Mouse (Mus musculus) ZHBTc4 (cell line): ENCODE results near the gene Vmn1r197.
"Not testable (repeated sequence)": the region's sequence is repeated elsewhere in the genome, so short reads cannot be mapped to it uniquely, and the experiment has no call there.

ENCODE experiments used
- DNase-seq: peaks from one replicate; pipeline ENCODE4 v3.0.0-alpha.2; 2011; ENCODE audit warnings: low read depth, low spot score

The Vmn1r197 gene

DNA sequence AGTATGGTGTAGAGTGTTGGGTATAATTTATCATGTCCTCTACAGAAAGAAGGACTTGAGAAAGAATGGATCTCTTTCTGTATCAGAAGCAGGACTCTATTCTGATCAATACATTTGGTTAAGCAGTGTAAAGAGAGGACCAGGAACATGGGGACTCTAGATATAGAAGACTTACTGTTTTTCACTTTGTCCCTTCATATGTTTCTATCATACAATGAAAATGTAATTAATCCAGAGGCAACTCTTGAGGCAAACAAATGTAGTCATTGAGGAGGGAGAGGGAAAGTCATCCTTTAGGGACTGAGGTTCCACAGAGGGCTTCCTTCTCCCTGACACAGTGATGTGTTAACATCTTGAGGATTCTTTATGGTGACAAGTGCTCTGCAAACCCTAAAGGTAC lies at the start of gene Vmn1r197:
Gene Vmn1r197 (plus strand): TSS at position 301 of the 400 bp plus-strand sequence.
- DNase-seq: no peak

DNA sequence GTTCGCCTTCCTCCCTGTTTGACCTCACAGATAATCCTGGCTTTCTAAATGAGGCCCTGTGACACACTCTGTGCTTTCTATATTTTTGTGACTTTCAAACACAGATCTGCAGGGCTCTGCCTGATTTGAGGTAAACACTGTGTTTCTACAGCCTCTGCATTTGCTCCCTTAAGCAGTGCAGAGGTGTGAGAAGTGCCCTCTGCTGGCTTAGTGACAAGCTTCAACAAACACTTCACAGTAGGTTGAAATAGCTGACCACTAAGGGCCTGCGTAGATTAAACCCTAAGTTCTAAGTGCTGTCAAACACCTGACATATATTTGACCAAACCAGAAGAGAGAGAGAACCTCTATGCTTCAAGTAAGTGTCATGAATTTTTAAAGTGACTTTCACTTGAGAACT lies 39.8 kb upstream of the Vmn1r197 start:
- no peak for DNase-seq

DNA sequence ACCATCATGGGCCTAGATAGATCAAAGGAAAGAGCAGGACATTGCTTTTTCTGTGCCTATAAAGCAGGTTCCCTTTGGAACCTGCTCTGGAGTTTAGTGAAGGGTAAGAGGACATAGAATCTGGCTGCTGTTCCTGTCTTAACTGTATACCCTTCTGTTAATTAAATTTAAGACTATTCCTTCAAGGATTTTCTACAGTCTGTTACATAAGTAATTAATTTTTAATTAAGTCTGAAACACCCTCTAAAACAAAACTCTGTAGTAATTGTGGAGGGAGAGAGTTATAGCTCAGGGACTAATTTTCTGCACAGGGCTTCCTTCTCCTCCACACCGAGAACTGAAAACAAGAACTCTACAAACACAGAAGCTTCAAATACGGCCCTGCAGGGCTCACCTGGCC lies 34.8 kb upstream of the Vmn1r197 start, which contains the start of gene Vmn1r196:
Gene Vmn1r196 (plus strand): TSS at position 301 of the 400 bp plus-strand sequence.
- no peak for DNase-seq

DNA sequence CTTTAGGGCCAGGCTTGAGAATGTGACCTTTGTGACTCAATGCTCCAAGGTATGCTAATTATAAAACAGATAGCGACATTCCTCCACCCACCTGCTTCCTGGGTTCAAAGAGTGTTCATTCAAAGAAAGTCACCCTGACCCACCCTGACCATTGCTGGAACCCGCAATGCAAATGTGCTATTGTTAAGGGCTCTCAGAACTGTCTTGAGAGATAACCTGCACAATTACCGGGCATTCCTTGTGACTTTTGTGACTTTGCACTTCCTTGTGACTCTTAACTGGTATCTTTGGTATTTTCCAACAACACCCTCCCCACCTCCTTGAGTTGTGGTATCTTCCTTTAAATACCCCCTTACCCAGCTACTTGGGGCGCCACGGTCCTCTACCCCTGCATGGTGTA lies 16.3 kb upstream of the Vmn1r197 start:
- peak; percentile 61 for DNase-seq

DNA sequence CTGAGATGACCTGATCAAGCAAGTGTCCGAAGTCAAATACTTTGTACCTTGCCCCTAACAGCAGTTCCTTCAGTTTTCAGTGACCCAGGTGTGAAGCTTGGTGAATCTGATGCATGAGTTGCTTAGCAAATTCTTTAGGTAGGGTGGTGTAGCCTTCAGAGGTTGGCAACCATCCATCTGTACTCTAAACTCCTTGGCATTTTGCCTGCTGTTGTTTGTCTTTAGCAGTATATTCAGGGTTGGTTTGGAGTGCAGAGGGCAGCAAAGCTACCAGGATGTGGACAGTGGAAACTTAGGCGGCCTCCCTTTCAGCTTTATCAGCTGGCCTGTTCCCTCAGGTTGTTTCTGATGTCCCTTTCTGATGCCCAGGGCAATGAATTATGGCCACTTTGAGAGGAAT lies 9.0 kb upstream of the Vmn1r197 start:
- DNase-seq: no peak

DNA sequence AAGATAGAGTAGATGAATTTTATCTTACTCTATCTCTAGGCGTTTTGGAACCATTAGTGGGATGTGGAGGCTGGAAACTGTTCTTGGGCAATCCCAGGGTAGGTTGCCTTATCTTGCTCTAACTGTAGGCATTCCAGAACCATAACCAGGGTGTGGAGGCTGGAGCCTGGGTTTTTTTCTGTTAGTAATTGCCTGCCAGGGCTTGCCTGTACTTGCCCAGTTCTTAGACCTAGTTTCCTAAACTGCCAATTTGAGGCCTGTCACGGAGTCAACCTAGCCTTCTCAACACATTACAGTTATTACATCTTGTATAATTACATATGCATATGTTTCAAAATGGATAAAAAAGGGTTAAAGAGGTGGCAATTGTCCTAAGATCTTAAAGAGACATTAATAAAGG lies 7.0 kb upstream of the Vmn1r197 start:
- no peak for DNase-seq

DNA sequence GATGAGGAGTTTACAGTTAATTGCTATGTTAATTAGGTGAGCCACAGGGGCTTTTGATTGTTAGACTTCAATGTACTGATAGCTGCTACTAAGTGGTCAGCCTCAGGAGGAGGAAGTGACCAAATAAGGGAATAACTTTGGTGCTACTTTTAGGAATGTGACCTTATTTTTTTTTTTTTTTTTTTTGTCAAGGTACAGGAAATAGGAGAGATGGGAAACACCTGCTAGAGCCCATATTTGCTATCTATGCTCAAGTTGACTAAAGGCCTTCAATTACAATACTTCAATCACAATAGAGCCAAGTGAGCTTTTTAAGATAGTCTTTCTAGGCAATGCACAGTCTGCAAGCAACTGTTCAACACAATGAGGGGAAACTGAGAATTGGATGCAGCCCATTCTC lies 4.3 kb upstream of the Vmn1r197 start:
- DNase-seq: peak; percentile 53

DNA sequence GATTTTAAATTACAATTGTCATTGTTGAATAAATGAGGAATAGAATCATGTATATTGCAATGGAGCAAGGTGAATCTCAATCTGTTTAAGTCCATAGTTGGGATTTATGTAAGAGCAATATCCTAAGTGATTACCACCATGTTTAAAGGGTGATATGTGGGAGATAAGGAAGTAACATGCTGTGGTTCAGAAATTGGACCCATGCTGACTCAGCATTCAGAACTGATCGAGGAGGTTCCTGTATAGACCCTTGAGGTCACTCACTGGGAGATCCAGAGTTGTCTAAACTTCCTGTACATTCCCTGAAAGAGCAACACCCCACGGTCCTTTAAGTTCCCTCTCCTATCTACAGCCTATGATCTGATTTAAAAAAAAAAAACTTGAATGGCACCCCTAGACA lies 8.9 kb downstream of the Vmn1r197 start:
- DNase-seq: no peak

DNA sequence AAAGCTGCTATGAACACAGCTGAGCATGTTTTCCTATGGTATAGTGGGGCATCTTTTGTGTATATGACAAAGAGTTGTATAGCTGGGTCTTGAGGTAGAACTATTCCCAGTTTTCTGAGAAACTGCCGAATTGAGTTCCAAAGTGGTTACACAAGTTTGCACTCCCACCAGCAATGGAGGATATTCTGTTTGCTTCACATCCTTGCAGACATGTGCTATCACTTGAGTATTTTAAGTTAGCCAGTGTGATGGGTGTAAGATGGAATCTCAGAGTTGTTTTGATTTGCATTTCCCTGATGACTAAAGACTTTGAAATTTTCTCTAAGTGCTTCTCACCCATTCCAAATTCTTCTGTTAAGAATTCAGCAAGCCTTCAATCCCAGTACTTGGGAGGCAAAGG lies 11.2 kb downstream of the Vmn1r197 start:
- no peak for DNase-seq

DNA sequence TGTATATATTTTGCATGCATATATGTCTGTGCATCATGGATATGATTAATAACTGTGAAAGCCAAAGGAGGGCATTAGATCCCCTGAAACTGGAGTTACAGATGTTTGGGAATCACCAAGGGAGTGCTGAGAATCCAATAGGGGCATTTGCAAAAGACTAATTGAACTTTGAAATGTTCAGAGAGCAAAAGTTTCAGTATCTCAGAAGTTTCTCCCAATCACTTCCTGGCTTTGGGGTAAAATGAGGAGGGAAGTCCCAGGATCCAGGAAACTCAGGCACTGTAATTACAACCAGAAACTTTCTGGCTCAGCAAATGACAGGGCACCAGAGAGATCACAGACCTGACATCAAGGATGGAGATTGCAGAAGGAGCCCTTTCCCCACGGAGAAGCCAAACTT lies 25.7 kb downstream of the Vmn1r197 start, which contains the start of gene Vmn1r198:
Gene Vmn1r198 (plus strand): TSS at position 301 of the 400 bp plus-strand sequence.
- no peak for DNase-seq

DNA sequence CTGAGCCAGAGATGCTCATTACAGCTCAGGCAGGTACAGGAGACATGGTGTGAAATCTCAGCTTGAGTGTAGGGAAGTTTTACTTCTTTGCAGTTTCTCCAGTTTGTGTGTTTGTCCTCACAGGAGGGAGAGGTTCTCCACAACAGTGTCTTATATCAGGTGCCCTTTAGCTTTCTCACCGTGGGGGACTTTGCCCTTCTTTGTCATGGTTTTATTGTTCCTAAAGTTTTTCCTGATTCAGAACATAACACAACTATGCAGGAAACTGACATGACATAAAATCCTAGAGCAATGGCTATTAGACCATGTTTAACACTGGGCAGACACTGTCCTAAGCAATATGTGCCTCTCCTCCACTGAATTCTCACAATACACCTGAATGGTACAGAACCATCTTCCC lies 26.4 kb downstream of the Vmn1r197 start:
- no peak for DNase-seq

DNA sequence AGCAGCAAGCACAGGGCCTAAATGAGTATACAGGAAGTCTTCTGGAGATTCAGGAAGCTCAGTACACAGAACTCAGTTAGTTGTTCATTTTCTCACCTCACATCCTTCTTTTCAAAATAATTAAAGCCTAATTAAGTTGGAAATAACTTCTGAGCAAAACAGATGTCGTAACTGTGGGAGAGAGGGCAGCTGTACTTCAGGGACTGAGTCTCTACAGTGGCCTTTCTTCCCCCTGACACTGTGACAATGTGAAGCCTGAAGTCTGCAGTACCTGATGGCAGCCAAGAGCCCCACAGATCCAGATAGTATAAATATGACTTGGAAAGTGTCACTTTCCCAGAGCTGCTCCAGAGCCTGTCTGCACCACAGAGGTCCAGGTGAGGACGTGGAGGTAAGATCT lies 55.1 kb downstream of the Vmn1r197 start, which contains the start of gene Vmn1r199:
Gene Vmn1r199 (plus strand): TSS at position 301 of the 400 bp plus-strand sequence.
- DNase-seq: no peak

DNA sequence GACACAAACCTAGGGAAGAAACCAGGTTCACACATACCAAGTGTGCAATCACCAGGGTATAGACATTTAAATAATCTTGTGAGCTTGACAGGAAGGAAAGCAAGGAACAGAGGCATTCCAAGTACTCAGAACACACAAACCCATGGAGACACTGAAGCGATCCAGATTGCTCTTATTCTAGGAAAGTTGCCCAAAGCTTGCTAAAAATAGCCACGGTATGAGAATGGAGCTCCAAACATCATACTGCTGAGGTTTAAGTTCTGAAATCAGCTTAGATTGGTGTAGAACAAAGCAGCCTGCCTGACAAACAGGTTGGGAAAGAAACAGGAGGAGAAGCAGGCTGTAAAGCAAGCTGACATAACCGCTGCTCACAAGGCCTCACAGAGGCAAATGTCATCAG lies 56.7 kb downstream of the Vmn1r197 start:
- not testable (repeated sequence) for DNase-seq
